23 mouse cellular contexts compared by ENCODE assay signal in the genomic region with DNA sequence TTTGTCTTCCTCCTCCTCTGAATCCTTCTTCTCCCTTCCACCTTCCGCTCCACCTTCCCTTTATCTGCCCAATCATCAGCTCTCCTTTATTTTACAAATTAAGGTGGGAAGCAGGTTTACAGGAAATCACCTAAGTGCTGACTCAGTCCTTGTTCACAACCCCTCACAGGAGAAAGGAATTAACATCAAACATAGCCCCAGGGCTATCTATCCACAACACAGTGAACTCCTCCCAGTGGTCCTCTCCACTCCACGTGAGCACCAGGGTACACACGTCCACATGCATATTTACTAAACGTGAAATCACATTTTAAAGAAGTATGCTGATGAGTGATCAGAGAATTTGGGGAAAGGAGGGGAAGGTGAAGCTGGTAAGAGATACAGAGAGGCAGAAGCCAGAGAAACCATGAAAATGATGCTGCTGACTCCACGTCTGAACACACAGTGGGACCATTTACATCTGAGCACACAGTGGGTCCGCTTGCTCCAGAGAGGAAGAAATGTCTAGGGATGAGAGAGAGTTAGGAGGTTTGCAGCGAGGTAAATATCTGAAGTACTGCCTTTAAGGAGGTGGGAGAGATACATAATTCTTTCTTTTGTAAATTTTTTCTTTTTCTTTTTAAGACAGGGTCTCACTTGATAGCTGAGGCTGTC. TPM values are rescaled to one million over a fixed set of nuclear protein-coding genes. Genes with fewer than 3 reads are reported as not detected.
"Had no signal": no experiment of that assay in that cellular context is flagged by ENCODE, and none has a peak within 500 bp of the region (broad histone marks: within the 10 kb centered on the region; RNA-seq: fewer than 3 reads in every experiment).

No protein-coding gene starts in this region.

- H3K27me3 ChIP-seq: midbrain, embryonic 12.5 days; midbrain, embryonic 15.5 days; neural tube, embryonic 12.5 days had no signal

- H3K4me1 ChIP-seq: midbrain, embryonic 12.5 days had no signal

- H3K36me3 ChIP-seq: liver, embryonic 13.5 days had no signal

- H3K9me3 ChIP-seq: liver, embryonic 13.5 days; midbrain, embryonic 12.5 days; midbrain, embryonic 15.5 days; neural tube, embryonic 12.5 days had no signal

- H3K9ac ChIP-seq: liver, embryonic 13.5 days; midbrain, embryonic 12.5 days; midbrain, embryonic 15.5 days; neural tube, embryonic 12.5 days had no signal

- H3K4me3 ChIP-seq: layer of hippocampus, adult 2 months; left cerebral cortex, adult 2 months; liver, embryonic 13.5 days; midbrain, embryonic 12.5 days; midbrain, embryonic 15.5 days; neural tube, embryonic 12.5 days had no signal

- H3K27ac ChIP-seq: layer of hippocampus, adult 2 months; left cerebral cortex, adult 2 months; liver, embryonic 13.5 days; macrophage; midbrain, embryonic 12.5 days; midbrain, embryonic 15.5 days; neural tube, embryonic 12.5 days had no signal

- DNase-seq: kidney, adult 2 months; kidney, postnatal 14 days; kidney, postnatal 4 days; layer of hippocampus, adult 9-11 months; liver, embryonic 13.5 days; lung, adult 2 months; retina, postnatal 1 day; right cerebral cortex, postnatal 25 days; spleen, adult 18-20 months; thymus, adult 18-20 months; thymus, postnatal 36 days had no signal

- H3K4me2 ChIP-seq: liver, embryonic 13.5 days; midbrain, embryonic 12.5 days; midbrain, embryonic 15.5 days; neural tube, embryonic 12.5 days had no signal

RNA-seq across cellular contexts. Expression of a gene that starts 3.7 kb away (rescaled TPM):
- total RNA-seq: liver, adult 2 months had no signal
- polyA plus RNA-seq: kidney, adult 2 months; kidney, embryonic 16.5 days; limb, embryonic 11.5 days; liver, adult 2 months; liver, embryonic 13.5 days; liver, embryonic 16.5 days; lung, adult 2 months; lung, embryonic 16.5 days; macrophage; midbrain, embryonic 15.5 days; neural tube, embryonic 12.5 days; stomach, embryonic 16.5 days had no signal
